Mouse (Mus musculus): ENCODE data around the gene Ccdc103.

- TF ChIP-seq CTCF (IDR thresholded peaks at IDR 0.05; ENCODE audit: insufficient read depth, low read length) (no peak), POLR2A (IDR thresholded peaks at IDR 0.05; ENCODE audit: borderline replicate concordance, extremely low read depth, low read depth, low read length) (no peak)
Observed at GRCm38 (mm10) chr11:102895779-102896178, 14.8 kb downstream of the Ccdc103 start.

All from lung, adult 2 months (tissue).